Mouse (Mus musculus) cerebellum, adult (tissue): ENCODE results near the gene Gm10272.
"Not testable (repeated sequence)": the region's sequence is repeated elsewhere in the genome, so short reads cannot be mapped to it uniquely, and the experiment has no call there.

Source experiments
- ATAC-seq: cut with Nextera tagmentation; 2 replicates; pipeline ENCODE4 v1.9.2; 2017; ENCODE audit warnings: mild to moderate bottlenecking, moderate library complexity, mixed read lengths; ENCODE audit not compliant: insufficient number of reproducible peaks, low FRiP score, low TSS enrichment

Gm10272 gene

DNA sequence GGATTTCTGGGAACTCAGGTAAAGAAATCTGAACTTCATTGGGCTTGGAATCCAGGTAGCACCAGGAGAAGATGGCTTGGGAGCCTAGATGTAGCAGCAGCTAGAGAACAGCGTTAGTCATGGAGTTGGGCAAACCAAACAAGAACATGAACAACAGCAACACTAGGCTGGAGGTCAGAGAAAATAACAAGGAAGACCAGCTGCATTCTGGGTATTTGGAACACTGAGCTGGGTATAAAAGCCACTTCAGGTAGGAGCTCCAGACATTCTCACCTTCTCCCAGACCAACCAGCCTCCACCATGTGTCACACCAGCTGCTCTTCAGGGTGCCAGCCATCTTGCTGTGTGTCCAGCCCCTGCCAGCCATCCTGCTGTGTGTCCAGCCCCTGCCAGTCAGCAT is at the start of gene Gm10272:
Gene Gm10272, plus strand, starts transcription at position 301 of the 400 bp plus-strand sequence.
- ATAC-seq: no peak

DNA sequence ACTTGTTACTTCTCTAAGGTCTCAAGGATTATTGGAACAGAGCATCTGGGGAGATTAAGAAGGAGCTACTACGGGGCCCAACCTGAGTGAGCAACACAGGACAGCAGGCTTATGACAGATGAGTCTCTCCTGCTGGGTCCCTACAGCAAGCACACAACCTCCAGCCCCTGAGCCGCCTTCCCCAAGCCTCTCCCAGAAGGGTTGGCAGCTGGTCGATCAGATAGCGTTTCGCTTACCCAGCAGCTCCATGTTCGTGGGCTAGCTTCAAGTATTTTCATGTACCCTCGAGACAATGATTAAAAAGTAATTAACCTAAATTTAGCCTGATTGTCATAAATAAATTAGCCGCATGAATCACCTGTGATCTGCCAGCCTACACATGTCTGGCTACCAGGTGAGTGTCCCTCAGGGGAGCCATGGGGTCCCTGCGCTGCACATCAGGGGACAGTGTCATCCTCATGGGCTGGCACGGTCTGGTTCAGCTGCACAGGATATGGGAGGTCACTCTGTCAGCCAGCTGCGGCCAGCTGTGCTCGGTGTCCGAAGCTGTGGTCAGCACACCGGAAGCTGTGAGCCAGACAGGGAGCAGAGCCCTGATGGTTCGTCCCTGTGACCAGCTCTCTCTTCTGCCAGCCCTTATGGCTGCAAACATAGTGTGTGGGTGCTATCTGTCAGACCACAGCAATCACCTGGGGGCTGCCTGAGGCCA is 48.0 kb upstream of the Gm10272 start:
- ATAC-seq: no peak

DNA sequence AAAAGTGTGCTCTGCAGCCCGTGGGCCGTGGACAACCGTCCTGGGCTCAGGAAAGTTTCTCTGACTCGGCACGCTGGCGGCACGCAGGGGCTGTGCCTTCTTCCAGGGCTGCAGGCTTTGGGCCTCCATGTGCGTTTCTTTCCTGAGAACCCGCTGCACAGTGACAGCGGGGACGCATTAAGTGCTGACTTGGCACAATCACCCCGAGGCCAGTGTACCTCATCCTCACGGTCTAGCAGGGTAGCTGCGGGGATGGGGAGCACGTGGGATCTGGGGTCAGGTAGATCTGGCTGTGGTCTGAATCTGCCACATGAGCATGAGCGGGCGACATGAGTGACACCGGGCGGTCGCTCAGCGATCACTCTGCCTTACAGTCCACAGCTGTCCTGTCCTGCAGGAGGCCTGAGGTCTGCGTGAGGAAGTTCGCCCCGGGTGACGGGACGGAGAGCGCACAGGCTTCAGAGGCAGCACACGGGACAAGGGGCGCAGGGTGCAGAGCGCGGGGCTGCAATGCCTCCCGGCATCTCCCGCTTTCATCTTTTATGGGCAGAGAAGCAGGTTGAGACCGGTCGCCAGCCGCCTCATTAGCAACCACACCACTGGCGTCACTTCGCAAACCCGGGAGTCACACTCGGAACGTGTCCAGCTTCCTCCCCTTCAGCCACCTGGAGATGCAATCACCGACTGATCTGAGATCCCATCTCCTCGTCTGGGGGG is 42.3 kb upstream of the Gm10272 start:
- ATAC-seq: no peak

DNA sequence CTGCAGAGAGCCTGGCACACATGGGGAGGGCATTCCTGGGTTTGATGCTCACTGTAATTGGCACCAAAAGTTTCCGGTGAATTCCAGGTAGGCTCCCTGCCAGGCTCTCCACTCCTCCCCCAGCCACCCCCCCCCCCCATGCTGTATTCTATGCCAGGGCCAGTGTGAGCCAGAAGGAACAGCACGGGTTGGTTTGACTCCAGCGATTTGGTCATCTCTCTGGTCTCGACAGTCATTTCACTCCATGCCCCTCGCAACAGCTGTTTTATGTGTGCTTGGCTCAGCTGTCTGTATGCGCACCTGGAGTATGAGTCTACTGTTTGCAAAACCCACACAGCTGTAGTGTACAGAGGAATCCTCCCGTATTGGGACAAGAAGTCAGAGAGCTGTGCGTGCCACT is 40.1 kb upstream of the Gm10272 start:
- ATAC-seq: no peak

- no peak for ATAC-seq
Measured at GRCm38 (mm10) chr10:77667402-77667801, 39.0 kb upstream of the Gm10272 start.

GRCm38 (mm10) chr10:77670710-77671109 is 35.7 kb upstream of the Gm10272 start:
- ATAC-seq: no peak

GRCm38 (mm10) chr10:77671519-77671918 is 34.9 kb upstream of the Gm10272 start:
- no peak for ATAC-seq

- ATAC-seq: no peak
Measured at GRCm38 (mm10) chr10:77673765-77674164, 32.7 kb upstream of the Gm10272 start.

- ATAC-seq: no peak
Measured at GRCm38 (mm10) chr10:77677562-77677961, 28.9 kb upstream of the Gm10272 start.

DNA sequence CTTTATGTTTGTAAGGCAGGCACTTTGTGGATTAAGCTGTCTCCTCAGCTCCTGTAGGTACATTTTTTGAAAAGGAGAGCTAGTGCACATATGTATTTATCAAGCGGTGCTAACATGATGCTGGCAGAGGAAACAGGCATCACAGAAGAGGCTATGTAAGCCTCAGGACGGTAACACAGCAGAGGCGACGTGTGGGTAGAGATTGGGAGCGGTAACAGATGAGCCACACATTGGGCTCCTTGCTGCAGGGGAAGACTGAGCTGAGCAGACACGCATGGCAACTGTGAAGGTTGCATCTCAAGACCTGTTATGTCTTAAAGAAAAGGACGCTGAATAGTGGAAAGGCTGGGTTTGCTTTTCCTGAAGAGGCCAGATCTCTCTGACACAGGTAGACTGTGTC is 23.4 kb upstream of the Gm10272 start:
- ATAC-seq: no peak

GRCm38 (mm10) chr10:77684181-77684580 is 22.2 kb upstream of the Gm10272 start:
- no peak for ATAC-seq

DNA sequence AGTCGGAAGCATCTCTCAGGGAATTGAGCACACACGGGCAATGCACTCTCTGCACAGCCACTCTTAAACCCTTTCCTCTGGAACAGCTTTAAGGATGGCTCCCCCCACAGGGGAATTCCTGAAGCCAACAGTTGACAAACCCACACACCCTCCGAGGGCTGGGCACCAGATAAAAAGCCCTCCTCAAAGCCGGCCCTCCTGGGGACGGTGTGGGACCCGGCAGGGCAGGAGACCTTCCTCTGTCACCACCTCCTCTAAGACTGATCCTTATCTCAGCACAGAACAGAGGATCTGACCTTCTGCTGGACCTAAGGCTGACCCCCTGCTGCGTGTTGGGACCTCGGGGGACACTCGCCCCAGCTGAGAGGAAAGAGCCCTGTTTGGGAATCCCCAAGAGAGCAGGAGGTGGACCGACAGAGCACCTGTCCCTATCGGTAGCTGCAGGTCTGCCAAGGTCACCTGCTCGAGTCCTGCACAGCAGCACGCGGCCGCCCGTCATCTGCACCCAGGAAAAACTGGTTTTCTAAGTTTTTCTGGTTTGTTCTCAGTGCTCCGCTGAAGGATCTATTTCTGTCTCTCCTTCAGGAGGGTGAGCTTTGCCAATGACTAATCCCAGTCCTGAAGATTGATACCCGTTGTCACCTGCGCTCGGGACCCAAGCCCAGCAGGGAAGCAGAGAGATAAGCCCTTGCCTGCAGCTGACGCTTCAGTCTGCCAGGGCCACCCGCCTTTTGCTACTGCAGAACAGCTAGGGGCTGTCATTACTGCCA is 20.3 kb upstream of the Gm10272 start, which contains the start of gene Tspear:
Gene Tspear, plus strand, starts transcription at position 675 of the 770 bp plus-strand sequence.
- ATAC-seq: no peak

DNA sequence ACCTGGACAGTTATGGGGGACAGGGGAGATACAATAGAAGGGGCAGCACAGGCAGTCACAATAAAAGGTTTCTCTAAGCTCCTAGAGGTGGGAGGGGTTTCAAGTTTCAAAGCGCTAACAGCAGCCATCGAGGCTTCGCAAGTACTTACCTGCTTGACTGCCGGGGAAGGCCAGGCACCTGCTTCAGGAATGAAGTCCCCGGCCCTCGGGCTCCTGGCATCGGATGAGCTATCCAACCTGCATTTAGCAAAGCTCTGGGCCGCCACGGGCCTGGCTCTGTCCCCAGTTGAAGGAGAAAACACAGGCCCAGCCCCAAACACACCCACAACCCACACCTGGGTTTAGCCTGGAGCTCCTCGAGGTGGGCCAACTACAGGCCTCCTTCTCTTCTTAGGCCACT is 19.4 kb upstream of the Gm10272 start:
- no peak for ATAC-seq

GRCm38 (mm10) chr10:77690356-77690807 is 16.0 kb upstream of the Gm10272 start, which contains the start of gene Gm19402:
Gene Gm19402 (minus strand): TSS chr10:77690757.
- ATAC-seq: not testable (repeated sequence)

GRCm38 (mm10) chr10:77697133-77697532 is 9.3 kb upstream of the Gm10272 start, which contains the start of gene Gm9508:
Gene Gm9508 (minus strand): TSS chr10:77697233.
- ATAC-seq: no peak

DNA sequence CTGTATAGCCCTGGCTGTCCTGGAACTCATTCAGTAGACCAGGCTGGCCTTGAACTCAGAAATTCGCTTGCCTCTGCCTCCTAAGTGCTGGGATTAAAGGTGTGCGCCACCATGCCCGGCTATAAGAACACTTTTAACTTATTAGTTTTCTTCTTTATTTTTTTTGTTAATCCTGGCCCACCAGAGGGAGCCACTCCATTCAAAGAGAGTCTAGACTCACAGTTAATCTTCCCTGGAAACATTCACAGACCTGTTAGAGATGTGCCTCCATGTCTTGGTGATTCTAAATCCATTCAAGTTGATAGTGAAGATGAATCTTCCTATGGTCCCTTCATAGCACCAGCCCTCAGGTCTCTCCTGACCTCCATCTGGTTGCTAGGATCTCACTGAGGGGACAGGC is 3.4 kb downstream of the Gm10272 start:
- no peak for ATAC-seq

DNA sequence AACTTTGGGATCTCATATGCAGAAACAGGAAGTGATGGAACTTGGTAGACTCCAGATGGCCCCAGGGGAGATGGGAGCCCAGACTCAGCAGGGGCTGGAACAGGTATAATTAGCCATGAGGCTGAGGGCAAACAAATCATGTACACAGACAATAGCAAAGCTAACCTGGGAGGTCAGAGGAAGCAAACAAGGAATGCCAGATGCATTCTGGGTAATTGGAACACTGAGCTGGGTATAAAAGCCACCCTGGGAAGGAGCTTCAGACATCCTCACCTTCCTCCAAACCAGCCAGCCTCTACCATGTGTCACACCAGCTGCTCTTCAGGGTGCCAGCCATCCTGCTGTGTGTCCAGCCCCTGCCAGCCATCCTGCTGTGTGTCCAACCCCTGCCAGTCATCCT is 4.7 kb downstream of the Gm10272 start, which contains the start of gene Gm10024:
Gene Gm10024, plus strand, starts transcription at position 301 of the 400 bp plus-strand sequence.
- not testable (repeated sequence) for ATAC-seq

DNA sequence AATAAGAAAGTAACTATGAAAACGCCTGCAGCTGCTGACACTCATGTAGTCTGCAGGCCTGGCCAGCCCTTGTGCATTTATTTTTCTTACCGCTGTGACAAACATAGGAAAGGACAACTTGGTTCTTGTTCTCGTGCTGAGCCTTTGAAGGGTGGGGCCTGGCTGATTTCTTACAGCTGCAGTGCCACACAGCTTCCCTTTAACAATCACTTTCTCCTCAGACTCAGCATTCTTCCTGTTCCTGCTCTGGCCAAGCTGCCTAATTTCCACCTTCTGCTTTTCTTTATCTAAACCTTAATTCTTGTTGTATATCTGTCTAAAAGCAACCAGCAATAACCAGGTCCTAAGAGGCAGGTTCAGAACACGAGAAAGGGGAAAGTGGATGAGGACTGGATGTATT is 7.3 kb downstream of the Gm10272 start:
- ATAC-seq: no peak

GRCm38 (mm10) chr10:77715507-77715906 is 9.1 kb downstream of the Gm10272 start, which contains the start of gene Gm10142:
Gene Gm10142 (plus strand): TSS chr10:77715807.
- ATAC-seq: no peak

GRCm38 (mm10) chr10:77720299-77720698 is 13.9 kb downstream of the Gm10272 start, which contains the start of gene Krtap12-1:
Gene Krtap12-1 (plus strand): TSS chr10:77720599.
- ATAC-seq: not testable (repeated sequence)
